Mouse (Mus musculus): ENCODE measurements at regions not wholly inside any gene's neighbourhood (a gene's known extent, or its start where the extent isn't known, plus 50 kb on each side); places are given as distances from the start of the nearest gene placed in this dataset.

DNA sequence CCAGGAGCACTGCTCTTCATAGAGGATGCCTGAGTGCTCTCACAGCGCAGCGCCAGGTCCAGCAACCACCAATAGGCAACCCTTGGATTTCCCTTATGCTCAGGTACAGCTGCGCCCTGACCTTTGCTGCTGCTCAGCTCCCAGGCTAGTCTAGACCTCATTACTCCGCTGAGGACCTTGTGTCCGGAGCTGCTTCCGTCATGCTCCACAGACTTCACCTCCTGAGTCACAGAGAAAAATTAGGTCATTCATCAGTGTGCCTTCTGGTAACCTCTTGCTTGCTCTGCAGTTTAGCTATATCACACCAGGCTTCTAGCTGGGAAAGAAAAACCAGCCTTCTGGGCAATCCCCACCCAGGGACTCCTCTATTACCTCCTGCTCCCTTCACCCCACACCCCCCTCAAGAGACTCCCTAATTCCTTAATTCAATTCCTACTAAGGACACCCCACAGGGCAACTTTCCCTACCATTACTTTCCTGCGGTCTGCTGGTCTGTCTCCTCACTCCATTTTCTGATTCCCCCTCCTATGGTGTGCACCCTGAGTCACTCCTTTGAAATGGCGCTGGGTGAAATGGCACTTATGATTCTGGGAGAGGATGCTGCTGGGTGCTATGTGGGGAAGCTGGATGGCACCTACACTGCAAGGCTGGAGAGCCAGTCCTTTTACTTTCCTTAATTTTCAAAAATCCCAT is 835.0 kb upstream of the Car8 start:
- Histone ChIP-seq H3K27ac (replicated peaks) (no peak overlapping the region), H3K36me3 (no peaks in the 10 kb centered on the region), H3K4me3 (no peak overlapping the region), H3K4me1 (replicated peaks) (no peaks in the 10 kb centered on the region), H3K4me2 (no peak overlapping the region), H3K9me3 (no peaks in the 10 kb centered on the region), H3K9ac (no peak overlapping the region), H3K27me3 (no peaks in the 10 kb centered on the region)
- WGBS = 55% methylated on average over 8 of the region's 8 CpGs
- ATAC-seq (ENCODE audit: low FRiP score, low read depth) = no peak

DNA sequence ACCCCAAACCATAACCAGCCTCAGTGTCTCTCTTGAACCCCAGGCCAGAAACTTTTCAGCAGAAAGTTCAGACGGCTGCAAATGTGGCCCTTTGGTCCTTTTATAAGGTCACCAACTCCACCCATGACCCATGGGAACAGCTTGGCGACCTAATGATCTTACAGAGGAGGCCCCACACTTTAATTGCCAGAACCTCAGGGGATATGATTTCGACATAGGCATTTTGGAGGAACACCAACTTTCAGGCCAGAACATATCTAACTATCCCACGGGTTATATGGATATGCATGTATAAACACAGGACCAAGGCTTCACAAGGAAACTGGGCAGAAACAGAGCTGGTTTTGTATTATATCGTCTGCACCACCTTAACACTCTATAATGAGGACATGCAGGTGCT is 833.5 kb upstream of the Car8 start:
- WGBS = 80% methylated on average over 5 of the region's 5 CpGs
- Histone ChIP-seq H3K9me3 (no peaks in the 10 kb centered on the region), H3K4me3 (no peak overlapping the region), H3K4me2 (no peak overlapping the region), H3K9ac (no peak overlapping the region), H3K27ac (replicated peaks) (no peak overlapping the region), H3K4me1 (replicated peaks) (no peaks in the 10 kb centered on the region), H3K36me3 (no peaks in the 10 kb centered on the region), H3K27me3 (no peaks in the 10 kb centered on the region)
- ATAC-seq (ENCODE audit: low FRiP score, low read depth) = no peak

- H3K27me3 ChIP-seq = no peaks in the 10 kb centered on the region
- WGBS = 71% methylated on average over 2 of the region's 2 CpGs
Observed at GRCm38 (mm10) chr4:9067874-9068273, 829.0 kb upstream of the Car8 start.

GRCm38 (mm10) chr4:9065981-9066815 is 827.4 kb upstream of the Car8 start:
- no peak for ATAC-seq (ENCODE audit: low FRiP score, low read depth)
- Histone ChIP-seq H3K4me2 (no peak overlapping the region), H3K4me1 (replicated peaks) (no peaks in the 10 kb centered on the region), H3K9ac (no peak overlapping the region), H3K27ac (replicated peaks) (no peak overlapping the region; the same call in 1 of the 2 replicates), H3K4me3 (no peak overlapping the region), H3K36me3 (no peaks in the 10 kb centered on the region), H3K9me3 (no peaks in the 10 kb centered on the region), H3K27me3 (no peaks in the 10 kb centered on the region)
- 61% methylated on average over 10 of the region's 10 CpGs for WGBS

More at GRCm38 (mm10) chr4:9067874-9068273, 829.0 kb upstream of the Car8 start:
- Histone ChIP-seq H3K4me1 (replicated peaks) (no peaks in the 10 kb centered on the region), H3K9ac (no peak overlapping the region), H3K36me3 (no peaks in the 10 kb centered on the region), H3K9me3 (no peaks in the 10 kb centered on the region), H3K27ac (replicated peaks) (no peak overlapping the region), H3K4me2 (no peak overlapping the region), H3K4me3 (no peak overlapping the region)
- no peak for ATAC-seq (ENCODE audit: low FRiP score, low read depth)

DNA sequence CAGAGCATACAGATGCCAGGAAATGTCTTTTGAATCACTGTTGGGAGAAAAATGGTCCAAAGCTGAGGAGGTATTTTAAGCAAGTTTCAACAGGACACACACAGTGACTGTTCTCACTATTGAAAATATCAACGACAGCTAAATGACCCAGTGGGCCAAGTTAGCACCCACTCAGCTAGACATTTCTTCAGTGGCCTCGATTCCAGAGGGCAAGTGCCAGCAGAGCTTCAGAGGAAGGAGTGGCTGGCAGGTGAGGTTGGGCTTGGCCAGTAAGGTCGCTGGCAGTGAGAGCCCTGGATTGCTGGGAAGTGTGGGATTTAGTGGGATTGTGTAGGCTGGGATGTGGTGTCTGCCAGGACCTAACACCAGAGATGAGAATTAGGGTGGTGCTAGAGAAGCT is 823.1 kb upstream of the Car8 start:
- no peak overlapping the region for H3K27ac ChIP-seq (replicated peaks)
- H3K27me3 ChIP-seq = no peaks in the 10 kb centered on the region
- WGBS = 81% methylated on average over 3 of the region's 3 CpGs
- peaks cover 9% of the 10 kb centered on the region for H3K4me1 ChIP-seq (replicated peaks)
- ATAC-seq (ENCODE audit: low FRiP score, low read depth) = no peak
- no peak overlapping the region for H3K4me2 ChIP-seq
- no peaks in the 10 kb centered on the region for H3K36me3 ChIP-seq
- H3K9ac ChIP-seq = no peak overlapping the region
- no peak overlapping the region for H3K4me3 ChIP-seq
- H3K9me3 ChIP-seq = no peaks in the 10 kb centered on the region

- H3K27me3 ChIP-seq = no peaks in the 10 kb centered on the region
- H3K9me3 ChIP-seq = no peaks in the 10 kb centered on the region
- peaks cover 14% of the 10 kb centered on the region for H3K4me1 ChIP-seq (replicated peaks)
- H3K9ac ChIP-seq = no peak overlapping the region
- no peak overlapping the region for H3K4me2 ChIP-seq
- WGBS = 18% methylated on average over 5 of the region's 5 CpGs
- H3K27ac ChIP-seq (replicated peaks) = no peak overlapping the region
- no peaks in the 10 kb centered on the region for H3K36me3 ChIP-seq
- peak; percentile 75; the same call in 1 of the 2 replicates for ATAC-seq (ENCODE audit: low FRiP score, low read depth)
- H3K4me3 ChIP-seq = no peak overlapping the region
Observed at GRCm38 (mm10) chr4:9060221-9060620, 821.4 kb upstream of the Car8 start.

- H3K4me3 ChIP-seq = no peak overlapping the region
- ATAC-seq (ENCODE audit: low FRiP score, low read depth) = no peak
- H3K9ac ChIP-seq = no peak overlapping the region
- H3K4me1 ChIP-seq (replicated peaks) = peaks cover 19% of the 10 kb centered on the region
- WGBS = 70% methylated on average over 4 of the region's 4 CpGs
- H3K36me3 ChIP-seq = no peaks in the 10 kb centered on the region
- H3K4me2 ChIP-seq = no peak overlapping the region
- no peaks in the 10 kb centered on the region for H3K27me3 ChIP-seq
- no peaks in the 10 kb centered on the region for H3K9me3 ChIP-seq
- no peak overlapping the region for H3K27ac ChIP-seq (replicated peaks)
Observed at GRCm38 (mm10) chr4:9057676-9058075, 818.8 kb upstream of the Car8 start.

GRCm38 (mm10) chr4:9057113-9057512 is 818.3 kb upstream of the Car8 start:
- no peak for ATAC-seq (ENCODE audit: low FRiP score, low read depth)
- H3K27ac ChIP-seq (replicated peaks) = no peak overlapping the region
- WGBS = 88% methylated on average over 7 of the region's 7 CpGs

GRCm38 (mm10) chr4:9055876-9056275 is 817.0 kb upstream of the Car8 start:
- Histone ChIP-seq H3K4me3 (no peak overlapping the region), H3K36me3 (no peaks in the 10 kb centered on the region), H3K4me2 (no peak overlapping the region), H3K27me3 (no peaks in the 10 kb centered on the region), H3K9me3 (no peaks in the 10 kb centered on the region), H3K9ac (no peak overlapping the region), H3K27ac (replicated peaks) (no peak overlapping the region), H3K4me1 (replicated peaks) (peaks cover 19% of the 10 kb centered on the region)
- no peak for ATAC-seq (ENCODE audit: low FRiP score, low read depth)
- 78% methylated on average over 4 of the region's 4 CpGs for WGBS

More at GRCm38 (mm10) chr4:9057113-9057512, 818.3 kb upstream of the Car8 start:
- Histone ChIP-seq H3K4me3 (no peak overlapping the region), H3K27me3 (no peaks in the 10 kb centered on the region), H3K4me2 (no peak overlapping the region), H3K9ac (no peak overlapping the region), H3K4me1 (replicated peaks) (peaks cover 19% of the 10 kb centered on the region), H3K36me3 (no peaks in the 10 kb centered on the region), H3K9me3 (no peaks in the 10 kb centered on the region)

- Histone ChIP-seq H3K4me1 (replicated peaks) (peaks cover 16% of the 10 kb centered on the region), H3K27ac (replicated peaks) (no peak overlapping the region), H3K4me2 (no peak overlapping the region), H3K27me3 (no peaks in the 10 kb centered on the region), H3K4me3 (no peak overlapping the region), H3K9ac (no peak overlapping the region), H3K36me3 (no peaks in the 10 kb centered on the region), H3K9me3 (no peaks in the 10 kb centered on the region)
- 60% methylated on average over 9 of the region's 9 CpGs for WGBS
- ATAC-seq (ENCODE audit: low FRiP score, low read depth) = peak; percentile 48; the same call in 1 of the 2 replicates
Observed at GRCm38 (mm10) chr4:9055266-9055820, 816.5 kb upstream of the Car8 start.

DNA sequence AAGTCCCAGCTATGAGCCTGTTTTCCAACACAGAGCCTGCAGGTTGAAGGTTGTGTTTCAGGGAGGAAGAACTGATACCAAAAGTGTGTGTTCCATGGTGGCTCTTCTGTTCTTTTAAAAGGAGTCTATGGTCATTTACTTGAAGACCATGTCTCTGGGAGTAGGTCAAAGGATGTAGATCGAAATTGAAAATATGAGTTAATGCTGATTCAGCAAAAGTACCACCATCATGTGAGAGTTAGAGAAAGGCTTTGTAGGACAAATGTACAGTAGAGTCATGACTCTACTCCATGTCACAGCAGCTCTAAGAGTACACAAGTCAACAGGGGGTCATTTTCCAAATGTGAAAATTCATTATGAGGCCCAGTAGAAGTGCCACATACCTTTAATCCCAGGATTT is 810.0 kb upstream of the Car8 start:
- no peak overlapping the region for H3K9ac ChIP-seq
- no peak overlapping the region for H3K27ac ChIP-seq (replicated peaks)
- 95% methylated on average over 1 of the region's 1 CpGs for WGBS
- no peaks in the 10 kb centered on the region for H3K9me3 ChIP-seq
- no peak overlapping the region for H3K4me2 ChIP-seq
- no peaks in the 10 kb centered on the region for H3K36me3 ChIP-seq
- ATAC-seq (ENCODE audit: low FRiP score, low read depth) = no peak
- no peaks in the 10 kb centered on the region for H3K27me3 ChIP-seq
- H3K4me1 ChIP-seq (replicated peaks) = no peaks in the 10 kb centered on the region
- no peak overlapping the region for H3K4me3 ChIP-seq

DNA sequence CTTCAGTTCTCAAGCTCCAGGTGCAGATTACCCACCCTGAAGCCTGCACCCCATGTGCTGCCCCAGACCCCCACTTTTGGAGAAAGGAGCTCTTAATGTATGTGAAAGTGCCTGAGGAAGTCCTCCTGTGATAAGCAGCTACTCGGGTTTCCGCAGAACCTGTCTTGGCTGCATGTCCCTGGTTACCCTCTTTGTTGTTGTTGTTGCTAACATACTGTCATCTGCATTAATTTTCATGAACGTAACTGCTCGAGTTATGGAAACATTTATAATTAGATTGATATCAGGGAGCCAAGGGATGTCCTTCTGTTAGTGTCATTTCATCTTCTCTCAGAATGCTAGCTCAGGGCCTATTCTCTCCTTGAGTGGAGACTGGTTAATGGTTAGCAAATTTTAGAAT is 808.3 kb upstream of the Car8 start:
- WGBS = 67% methylated on average over 4 of the region's 4 CpGs

More for the DNA sequence above, 808.3 kb upstream of the Car8 start:
- Histone ChIP-seq H3K9me3 (no peaks in the 10 kb centered on the region), H3K4me3 (no peak overlapping the region), H3K27me3 (no peaks in the 10 kb centered on the region), H3K4me1 (replicated peaks) (no peaks in the 10 kb centered on the region), H3K36me3 (no peaks in the 10 kb centered on the region), H3K9ac (no peak overlapping the region), H3K27ac (replicated peaks) (no peak overlapping the region), H3K4me2 (no peak overlapping the region)
- ATAC-seq (ENCODE audit: low FRiP score, low read depth) = no peak

All from hindbrain, embryonic 15.5 days (tissue).